Mouse (Mus musculus): ENCODE results near the gene Nufip2. TPM values are rescaled to one million over a fixed set of nuclear protein-coding genes. Genes with fewer than 3 reads are reported as not detected.
A peak's percentile ranks its signal among the peaks of the same experiment; 100 is the strongest.

Nufip2 gene
- polyA plus RNA-seq, 1 experiment from 2014 or later: 7.5 TPM

DNA sequence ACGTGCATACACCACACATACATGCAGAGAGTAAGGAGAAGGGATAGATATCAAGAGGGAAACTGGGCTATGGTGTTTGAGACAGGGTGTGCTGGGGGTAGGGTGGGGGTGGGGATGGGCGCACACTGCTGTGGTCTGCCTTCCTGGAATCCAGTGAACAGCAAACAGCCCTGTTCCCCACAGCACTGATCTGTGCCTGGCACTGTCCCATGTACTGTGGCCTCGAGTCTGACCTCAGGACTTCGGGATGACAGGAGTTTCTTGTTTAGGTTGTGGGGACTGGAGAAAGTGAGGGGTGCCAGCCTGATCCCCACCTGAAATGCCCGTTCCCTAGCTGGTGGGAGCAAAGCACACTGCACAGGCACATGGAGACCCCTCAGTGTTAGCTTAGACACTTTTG lies 101.8 kb downstream of the Nufip2 start, which contains the start of gene Gm10277:
Gene Gm10277 (minus strand): TSS at position 41 of the 400 bp plus-strand sequence.
- Histone ChIP-seq H3K36me3 (ENCODE audit: insufficient read depth) (0 out of 2 replicates have a peak, but pooled peaks cover 3% of the 10 kb centered on the region), H3K4me3 (ENCODE audit: low read depth, low read length) (no peak within 1 kb of the TSS), H3K27me3 (ENCODE audit: insufficient read depth, low read length) (no peaks in the 10 kb centered on the region), H3K9me3 (ENCODE audit: low read depth, low read length) (no peaks in the 10 kb centered on the region), H3K27ac (ENCODE audit: low read depth) (0 out of 2 replicates have a peak within 1 kb of the TSS, but pooled peaks have one; percentile 92), H3K4me1 (ENCODE audit: insufficient read depth) (peaks cover 34% of the 10 kb centered on the region), H3K4me2 (no peak within 1 kb of the TSS), H3K9ac (no peak within 1 kb of the TSS)
- ATAC-seq (ENCODE audit: insufficient read depth) (no peak), DNase-seq (no peak)
- 77% methylated on average over 5 of the region's 5 CpGs for WGBS
- no peak for TF ChIP-seq CTCF (IDR thresholded peaks at IDR 0.05; ENCODE audit: low read depth)

DNA sequence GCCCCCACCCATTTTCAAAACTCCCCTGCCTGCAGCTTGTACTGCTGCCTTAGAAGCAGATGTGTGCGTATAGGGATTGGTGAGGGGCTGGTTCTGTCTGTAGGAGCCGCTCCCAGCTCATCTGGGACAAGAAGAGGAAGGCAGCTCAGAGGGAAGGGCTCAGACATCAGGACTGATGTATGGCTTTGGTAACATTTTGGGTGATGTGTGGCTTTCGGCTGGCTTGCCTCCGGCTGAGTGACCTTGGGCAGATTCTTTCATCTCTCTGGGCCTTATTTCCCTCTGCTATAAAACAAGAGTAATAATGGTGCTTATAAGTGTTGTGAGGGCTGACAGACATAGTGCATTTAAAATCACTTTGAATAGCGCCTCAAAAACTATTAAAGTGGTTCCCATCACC lies 103.6 kb downstream of the Nufip2 start:
- no peak for TF ChIP-seq CTCF (IDR thresholded peaks at IDR 0.05; ENCODE audit: low read depth)
- H3K4me3 ChIP-seq (ENCODE audit: low read depth, low read length): no peak overlapping the region
- ATAC-seq (ENCODE audit: insufficient read depth) (no peak), DNase-seq (no peak)
- H3K4me2 ChIP-seq: no peak overlapping the region
- no peak overlapping the region for H3K27ac ChIP-seq (ENCODE audit: low read depth)
- peaks cover 30% of the 10 kb centered on the region for H3K4me1 ChIP-seq (ENCODE audit: insufficient read depth)
- H3K36me3 ChIP-seq (ENCODE audit: insufficient read depth): 0 out of 2 replicates have a peak, but pooled peaks cover 3% of the 10 kb centered on the region
- H3K27me3 ChIP-seq (ENCODE audit: insufficient read depth, low read length): no peaks in the 10 kb centered on the region
- no peak overlapping the region for H3K9ac ChIP-seq
- 82% methylated on average over 5 of the region's 5 CpGs for WGBS
- no peaks in the 10 kb centered on the region for H3K9me3 ChIP-seq (ENCODE audit: low read depth, low read length)

GRCm38 (mm10) chr11:77790286-77790685 lies 104.3 kb downstream of the Nufip2 start:
- WGBS: 15% methylated on average over 9 of the region's 9 CpGs
- Histone ChIP-seq H3K4me2 (no peak overlapping the region; the same call in 1 of the 2 replicates), H3K4me3 (ENCODE audit: low read depth, low read length) (no peak overlapping the region), H3K36me3 (ENCODE audit: insufficient read depth) (0 out of 2 replicates have a peak, but pooled peaks cover under 1% of the 10 kb centered on the region), H3K27me3 (ENCODE audit: insufficient read depth, low read length) (no peaks in the 10 kb centered on the region), H3K27ac (ENCODE audit: low read depth) (peak overlapping the region; percentile 79), H3K9ac (0 out of 2 replicates have a peak overlapping the region, but pooled peaks have one; percentile 13), H3K4me1 (ENCODE audit: insufficient read depth) (peaks cover 28% of the 10 kb centered on the region), H3K9me3 (ENCODE audit: low read depth, low read length) (no peaks in the 10 kb centered on the region)
- TF ChIP-seq CTCF (IDR thresholded peaks at IDR 0.05; ENCODE audit: low read depth): no peak
- ATAC-seq (ENCODE audit: insufficient read depth) (no peak), DNase-seq (no peak)

DNA sequence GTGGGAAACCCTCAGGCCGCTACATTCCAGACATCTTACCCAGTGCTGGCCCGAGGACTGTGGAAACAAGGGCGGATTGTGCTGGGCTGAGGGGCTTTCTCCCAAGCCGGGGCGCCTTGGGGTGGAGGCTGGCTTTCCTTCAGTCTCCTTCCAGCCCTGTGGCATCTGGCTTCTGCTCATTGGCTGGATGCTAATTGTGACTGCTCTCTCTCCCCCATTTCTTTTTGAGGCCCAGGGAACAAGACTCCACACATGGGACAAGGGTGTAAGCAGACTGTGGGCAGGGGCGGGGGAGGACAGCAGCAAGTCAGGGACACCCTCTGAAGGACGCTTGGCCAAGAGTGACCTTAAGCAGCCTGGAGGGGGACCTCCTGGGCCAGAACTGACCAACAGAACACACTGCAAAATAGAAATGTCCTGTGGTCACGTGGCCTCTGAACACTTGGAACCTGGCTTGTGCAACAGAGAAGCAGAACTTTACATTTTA lies 105.3 kb downstream of the Nufip2 start:
- no peak for TF ChIP-seq CTCF (IDR thresholded peaks at IDR 0.05; ENCODE audit: low read depth)
- WGBS: 23% methylated on average over 8 of the region's 8 CpGs
- no peak overlapping the region for H3K4me3 ChIP-seq (ENCODE audit: low read depth, low read length)
- no peaks in the 10 kb centered on the region for H3K27me3 ChIP-seq (ENCODE audit: insufficient read depth, low read length)
- H3K4me2 ChIP-seq: peak overlapping the region; percentile 12
- no peaks in the 10 kb centered on the region for H3K9me3 ChIP-seq (ENCODE audit: low read depth, low read length)
- peak; percentile 63 for DNase-seq
- H3K9ac ChIP-seq: peak overlapping the region; percentile 1
- peaks cover 18% of the 10 kb centered on the region for H3K4me1 ChIP-seq (ENCODE audit: insufficient read depth)
- H3K27ac ChIP-seq (ENCODE audit: low read depth): peak overlapping the region; percentile 79
- H3K36me3 ChIP-seq (ENCODE audit: insufficient read depth): no peaks in the 10 kb centered on the region
- peak; percentile 42 for ATAC-seq (ENCODE audit: insufficient read depth)

Other genes with a start within 250 kb of the Nufip2 start
- gene Coro6, start 223.7 kb upstream of the Nufip2 start, polyA plus RNA-seq (2014; fragmentation: Nextera tagmentation; extraction: Ambion mirVana): 0.22 and 0.99 TPM in 2 replicates
- 12.1 and 12.9 TPM in 2 replicates for gene Ankrd13b, start 196.5 kb upstream of the Nufip2 start, polyA plus RNA-seq (2014; fragmentation: Nextera tagmentation; extraction: Ambion mirVana)
- 18.4 and 21.1 TPM in 2 replicates for gene Git1, start 192.6 kb upstream of the Nufip2 start, polyA plus RNA-seq (2014; fragmentation: Nextera tagmentation; extraction: Ambion mirVana)
- gene Abhd15, start 171.0 kb upstream of the Nufip2 start, polyA plus RNA-seq (2014; fragmentation: Nextera tagmentation; extraction: Ambion mirVana): 3.0 and 3.2 TPM in 2 replicates
- 39.2 and 40.3 TPM in 2 replicates for gene Trp53i13, start 170.2 kb upstream of the Nufip2 start, polyA plus RNA-seq (2014; fragmentation: Nextera tagmentation; extraction: Ambion mirVana)
- 0.16 TPM in 1 of 2 replicates, not detected in the other for gene Gm10392, start 167.0 kb upstream of the Nufip2 start, polyA plus RNA-seq (2014; fragmentation: Nextera tagmentation; extraction: Ambion mirVana)
- 20.8 TPM in 2 replicates for gene Taok1, start 78.3 kb upstream of the Nufip2 start, polyA plus RNA-seq (2014; fragmentation: Nextera tagmentation; extraction: Ambion mirVana)
- gene Cryba1, start 39.1 kb downstream of the Nufip2 start, polyA plus RNA-seq (2014; fragmentation: Nextera tagmentation; extraction: Ambion mirVana): not detected in 2 replicates
- 32.2 and 35.0 TPM in 2 replicates for gene Myo18a, start 77.1 kb downstream of the Nufip2 start, polyA plus RNA-seq (2014; fragmentation: Nextera tagmentation; extraction: Ambion mirVana)
- 1.1 and 1.5 TPM in 2 replicates for gene Gm10277, start 101.6 kb downstream of the Nufip2 start, polyA plus RNA-seq (2014; fragmentation: Nextera tagmentation; extraction: Ambion mirVana)
- gene Pipox, start 207.9 kb downstream of the Nufip2 start, polyA plus RNA-seq (2014; fragmentation: Nextera tagmentation; extraction: Ambion mirVana): 0.88 and 1.6 TPM in 2 replicates
- 0.05 and 0.22 TPM in 2 replicates for gene Sez6, start 244.6 kb downstream of the Nufip2 start, polyA plus RNA-seq (2014; fragmentation: Nextera tagmentation; extraction: Ambion mirVana)